Mouse (Mus musculus) thymus, postnatal 4 days (tissue): ENCODE measurements around the gene Fgfr2.

Source experiments
- DNase-seq: peaks from one replicate; pipeline ENCODE4 v3.0.0; 2021

Gene Fgfr2

GRCm38 (mm10) chr7:130837941-130838657 is 2285.1 kb downstream of the Fgfr2 start:
- DNase-seq: no peak

DNA sequence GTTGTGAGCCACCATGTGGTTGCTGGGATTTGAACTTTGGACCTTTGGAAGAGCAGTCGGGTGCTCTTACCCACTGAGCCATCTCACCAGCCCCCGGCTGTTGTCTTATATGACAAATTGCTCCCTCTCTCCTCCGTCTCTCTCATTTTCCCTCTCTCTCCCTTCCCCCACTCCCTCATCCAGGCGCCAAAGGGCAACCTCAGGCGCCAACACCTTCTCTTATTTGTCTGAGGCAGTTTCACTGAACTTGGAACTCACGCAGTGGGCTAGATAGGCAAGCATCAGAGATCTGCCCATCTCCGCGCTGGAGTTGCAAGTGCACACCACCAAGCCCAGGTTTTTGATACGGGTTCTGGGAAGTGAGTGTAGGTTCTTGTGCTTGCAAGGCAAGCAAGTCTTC is 2287.1 kb downstream of the Fgfr2 start:
- DNase-seq: no peak

DNA sequence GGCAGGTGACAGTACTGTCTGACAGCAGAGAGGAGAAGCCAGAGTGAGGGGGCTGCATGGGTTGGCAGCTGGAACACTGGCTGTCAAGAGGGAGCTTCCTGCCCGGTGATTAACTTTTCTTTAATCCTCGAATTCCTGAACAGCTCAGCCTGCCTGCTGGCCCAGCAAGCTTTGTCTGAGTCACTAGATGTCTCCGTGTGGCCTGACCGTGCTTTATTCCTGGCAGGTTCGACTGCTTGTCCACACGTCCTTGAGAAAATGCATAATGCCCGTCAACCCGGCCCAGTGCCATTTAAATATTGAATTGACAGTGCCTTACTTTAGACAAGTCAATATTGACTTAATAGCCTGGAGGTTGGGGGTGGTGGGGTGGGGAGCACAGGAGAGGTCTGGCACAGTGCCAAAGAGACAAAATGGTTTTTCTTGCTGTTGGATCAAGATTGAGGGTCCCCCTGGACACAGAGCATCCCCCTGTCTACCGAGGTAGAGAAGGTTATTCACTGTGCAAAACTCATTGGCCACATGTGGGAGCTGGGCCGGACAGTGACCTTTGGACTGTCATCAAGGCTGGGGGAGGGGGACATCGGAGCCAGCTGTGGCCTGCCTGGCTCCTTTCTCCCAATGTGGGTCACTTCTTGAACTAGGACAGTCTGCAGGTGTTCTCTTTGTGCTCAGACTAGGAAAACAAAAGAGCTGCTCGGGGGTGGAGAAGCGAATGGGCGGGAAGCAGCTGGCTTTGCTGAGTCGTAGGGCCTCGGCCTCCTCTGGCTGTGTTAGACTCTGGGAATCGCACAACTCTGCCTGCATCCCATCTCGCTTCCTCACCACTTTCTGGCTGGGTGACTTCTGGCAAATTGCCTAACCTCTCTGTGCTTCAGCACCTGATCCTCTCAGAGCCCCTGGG is 2287.9 kb downstream of the Fgfr2 start:
- DNase-seq: no peak

- peak; percentile 72 for DNase-seq
These were observed 2288.9 kb downstream of the Fgfr2 start for GRCm38 (mm10) chr7:130834299-130834698.

GRCm38 (mm10) chr7:130831586-130831985 is 2291.6 kb downstream of the Fgfr2 start:
- no peak for DNase-seq

DNA sequence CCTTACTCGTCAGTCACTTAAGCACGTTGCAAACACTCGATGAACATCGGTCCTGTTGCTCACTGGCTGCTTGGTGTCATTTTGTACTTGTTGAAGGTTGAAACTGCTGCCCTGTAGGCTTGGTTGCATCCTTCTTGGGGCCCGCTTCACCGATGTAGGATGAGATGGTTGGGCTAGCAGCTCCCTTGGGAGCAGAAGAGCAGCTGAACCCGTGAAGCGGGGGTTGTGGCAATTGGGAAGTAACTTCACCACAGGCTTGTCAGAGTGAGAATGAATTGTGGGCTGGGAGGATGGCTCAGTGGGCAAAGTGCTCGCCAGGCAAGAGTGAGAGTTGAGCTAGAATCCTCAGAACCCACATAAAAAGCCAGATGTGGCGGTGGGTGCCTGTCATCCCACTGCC is 2294.7 kb downstream of the Fgfr2 start:
- peak; percentile 28 for DNase-seq

DNA sequence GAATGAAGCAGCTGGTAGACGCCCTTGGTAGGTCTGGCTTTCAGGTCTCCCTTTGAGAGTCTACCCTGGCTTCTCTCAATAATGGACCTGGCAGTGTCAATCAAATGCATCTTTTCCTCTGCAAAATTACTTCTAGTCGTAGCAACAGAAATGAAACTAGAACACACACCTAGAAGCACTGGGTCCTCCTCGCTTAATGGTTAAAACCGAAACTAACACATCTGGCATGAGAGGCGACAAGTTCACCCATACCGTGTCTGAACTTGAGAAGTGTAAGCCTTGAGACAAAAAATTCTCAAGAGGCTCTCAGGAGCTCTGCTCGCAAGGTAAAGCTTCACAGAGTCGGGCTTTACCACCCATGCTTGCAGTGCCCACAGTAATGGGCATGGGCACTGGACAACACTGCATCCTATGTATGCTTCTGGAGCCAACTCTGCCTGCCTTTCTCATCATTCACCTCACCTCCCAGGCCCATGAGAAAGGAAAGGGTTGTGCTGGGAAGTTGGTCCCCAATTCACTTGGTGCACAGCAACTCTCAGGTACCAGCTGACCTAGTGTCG is 2295.2 kb downstream of the Fgfr2 start:
- no peak for DNase-seq

DNA sequence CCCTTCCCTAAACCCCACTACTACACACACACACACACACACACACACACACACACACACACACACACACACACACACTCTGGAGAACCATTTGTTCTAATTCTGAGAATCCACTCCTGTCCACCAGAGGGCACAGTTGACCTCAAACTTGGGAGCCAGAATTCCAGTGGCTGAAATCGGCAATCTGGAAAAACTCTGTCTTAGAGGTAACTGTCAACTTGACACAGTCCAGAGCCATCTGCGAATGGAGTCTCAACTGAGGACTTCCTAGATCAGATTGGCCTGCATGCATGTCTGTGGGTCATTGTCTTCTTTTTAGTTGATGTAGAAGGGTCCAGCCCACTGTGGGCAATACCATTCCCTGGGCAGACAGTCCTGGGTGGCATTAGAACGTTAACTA is 2295.7 kb downstream of the Fgfr2 start:
- peak; percentile 29 for DNase-seq

GRCm38 (mm10) chr7:130826343-130826742 is 2296.8 kb downstream of the Fgfr2 start:
- DNase-seq: no peak

DNA sequence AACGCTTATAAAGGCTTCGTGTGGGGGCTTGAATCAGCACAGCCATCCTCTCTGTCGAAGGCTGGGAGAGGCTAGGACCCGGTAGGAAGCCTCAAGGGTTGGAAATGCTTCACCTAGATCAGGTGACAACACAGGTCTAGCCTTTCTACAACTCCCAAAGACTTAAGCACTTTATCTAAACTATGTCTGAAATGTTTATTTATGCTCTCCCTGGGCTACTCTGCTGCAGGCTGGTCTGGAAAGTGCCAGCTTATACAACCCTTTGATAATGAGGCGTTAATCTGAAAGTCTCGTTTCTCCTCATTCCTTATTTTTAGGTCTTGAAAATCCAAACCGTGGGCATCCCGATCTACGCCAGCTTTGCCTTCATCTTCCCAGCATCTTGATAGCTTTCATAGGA is 2299.2 kb downstream of the Fgfr2 start:
- no peak for DNase-seq

DNA sequence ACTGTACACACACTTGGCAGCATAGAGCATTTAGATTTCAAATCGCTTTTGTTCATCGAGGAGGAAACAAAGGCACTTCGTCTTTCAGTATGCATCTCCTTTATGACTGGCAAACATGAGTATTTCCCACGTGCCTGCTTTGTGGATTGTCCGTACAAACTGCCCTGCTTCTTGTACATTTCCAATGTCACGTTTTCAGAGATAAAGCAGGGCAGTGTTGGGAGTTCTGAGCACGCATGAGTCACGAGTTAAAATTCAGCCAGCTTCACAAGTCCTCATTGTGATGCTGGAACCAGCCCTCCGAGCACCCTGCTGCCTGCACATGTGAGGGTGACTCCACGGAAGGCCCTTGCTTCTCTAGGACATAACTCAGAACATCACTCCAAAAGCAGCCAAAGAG is 2303.5 kb downstream of the Fgfr2 start:
- no peak for DNase-seq

- no peak for DNase-seq
These were observed 2304.3 kb downstream of the Fgfr2 start for GRCm38 (mm10) chr7:130818813-130819212.

GRCm38 (mm10) chr7:130816243-130816642 is 2306.9 kb downstream of the Fgfr2 start:
- no peak for DNase-seq

DNA sequence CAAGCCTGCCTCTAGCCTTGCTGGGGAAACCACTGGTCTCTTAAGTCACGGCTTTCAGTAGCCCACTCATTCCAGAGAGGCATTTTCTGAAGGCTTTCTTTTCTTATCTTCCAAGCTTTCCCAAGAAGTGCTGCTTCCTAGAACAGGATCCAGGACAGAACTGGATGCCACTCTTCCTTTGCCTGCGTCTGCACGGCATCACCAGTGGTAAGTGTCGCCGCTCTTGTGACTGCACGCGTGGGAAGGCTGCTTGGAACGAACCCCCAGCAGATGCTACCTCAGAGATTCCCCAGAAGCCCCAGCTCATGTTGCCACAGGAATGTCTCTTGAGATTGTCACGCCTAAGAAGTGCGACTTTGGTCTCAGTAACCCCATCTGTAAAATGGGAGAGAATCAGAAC is 2307.5 kb downstream of the Fgfr2 start:
- DNase-seq: no peak

GRCm38 (mm10) chr7:130812407-130812806 is 2310.7 kb downstream of the Fgfr2 start:
- DNase-seq: no peak

- no peak for DNase-seq
These were observed 2312.9 kb downstream of the Fgfr2 start for GRCm38 (mm10) chr7:130810238-130810637.

DNA sequence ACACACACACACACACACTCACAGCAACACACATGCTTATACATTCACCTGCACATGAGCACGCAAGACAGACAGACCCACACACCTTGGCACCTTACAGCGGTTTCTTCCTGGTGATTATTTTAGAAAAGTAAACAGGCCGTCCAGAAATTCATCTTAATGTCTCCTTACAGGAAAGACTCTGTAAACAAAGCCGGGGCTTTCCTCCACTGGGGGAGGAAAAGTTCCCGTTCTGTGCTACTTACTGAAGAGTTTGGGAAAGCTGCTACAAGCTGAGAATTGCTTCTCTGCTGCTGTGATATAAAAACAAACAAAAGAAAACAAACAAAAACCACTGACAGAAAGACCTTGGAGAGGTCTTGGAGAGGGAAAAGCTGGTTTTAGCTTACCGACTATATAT is 2314.5 kb downstream of the Fgfr2 start:
- no peak for DNase-seq

- no peak for DNase-seq
These were observed 2315.4 kb downstream of the Fgfr2 start for GRCm38 (mm10) chr7:130807749-130808148.

DNA sequence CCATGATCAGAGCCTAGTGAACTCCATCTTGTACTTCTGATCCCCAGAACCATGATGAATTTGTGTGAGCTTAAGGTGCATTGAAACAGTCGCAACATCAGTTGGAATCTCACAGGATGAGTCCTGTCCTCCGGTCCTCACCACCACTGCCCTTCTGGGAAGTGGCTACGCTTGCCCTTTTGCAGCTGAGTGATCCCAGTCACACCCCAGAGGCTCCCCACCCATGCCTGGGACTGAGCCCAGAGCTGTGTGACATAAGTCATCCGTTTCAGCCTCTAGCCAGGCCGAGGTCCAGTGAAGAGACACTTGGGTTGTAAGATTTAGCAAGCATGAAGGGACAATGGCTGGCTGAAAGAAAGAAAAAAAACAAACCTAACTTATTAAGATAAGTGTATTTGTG is 2318.2 kb downstream of the Fgfr2 start:
- DNase-seq: no peak

GRCm38 (mm10) chr7:130803251-130803825 is 2319.8 kb downstream of the Fgfr2 start:
- DNase-seq: no peak

DNA sequence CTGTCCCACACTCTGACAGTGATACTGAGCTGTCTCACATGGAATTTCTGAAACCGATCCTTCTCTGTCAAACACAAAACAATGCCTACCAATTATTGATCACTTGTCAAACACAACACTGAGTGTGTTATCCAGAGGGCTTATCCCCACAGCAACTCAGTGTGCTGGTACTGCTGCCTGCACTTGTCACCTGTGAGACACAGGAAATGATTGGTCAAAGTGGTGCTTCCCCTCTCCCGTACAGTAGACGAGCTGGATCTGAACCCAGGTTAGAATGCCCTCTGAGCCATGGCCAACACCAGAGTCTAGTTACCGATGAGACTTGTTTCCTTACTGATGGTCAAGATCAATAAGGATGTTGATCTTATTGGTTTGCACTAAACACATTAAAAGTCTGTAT is 2321.3 kb downstream of the Fgfr2 start:
- no peak for DNase-seq

DNA sequence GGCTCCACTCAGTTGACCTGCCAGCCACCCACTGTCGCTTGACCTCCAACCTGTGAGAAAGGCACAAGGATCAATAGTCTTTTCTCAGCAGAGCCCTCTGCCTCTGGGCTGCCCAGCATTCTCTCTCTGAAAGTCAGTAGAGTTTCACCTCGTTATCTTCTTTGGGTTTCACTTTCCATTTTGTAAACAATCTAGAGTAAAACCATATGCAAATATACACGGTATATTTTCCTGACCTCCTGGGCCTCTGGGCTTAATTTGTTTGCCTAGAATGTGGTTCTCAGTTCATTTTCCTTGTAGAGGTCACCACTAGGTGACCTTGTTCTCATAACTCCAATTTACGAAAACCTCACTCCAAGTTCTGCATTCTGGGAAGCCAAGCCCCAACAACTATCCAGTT is 2322.5 kb downstream of the Fgfr2 start:
- no peak for DNase-seq

GRCm38 (mm10) chr7:130799418-130799817 is 2323.7 kb downstream of the Fgfr2 start:
- DNase-seq: no peak

DNA sequence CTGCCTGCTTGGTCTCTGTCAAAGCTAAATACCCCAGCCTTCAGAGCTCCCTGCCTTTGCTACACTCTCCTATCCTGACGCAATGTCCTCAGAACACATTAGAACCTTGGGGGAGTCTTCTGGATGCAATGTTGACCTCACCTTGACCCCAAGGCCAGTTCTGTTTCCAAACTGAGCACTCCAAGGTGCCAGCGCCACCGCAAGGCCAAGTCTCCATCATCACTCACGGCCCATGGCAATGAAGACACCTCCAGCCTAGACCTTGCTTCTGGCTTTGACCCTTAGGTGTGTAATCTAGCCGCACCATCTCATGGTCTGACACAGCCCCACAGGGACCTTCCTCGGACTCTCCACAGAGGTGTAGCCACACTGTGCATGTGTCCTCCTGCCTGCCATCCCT is 2325.6 kb downstream of the Fgfr2 start:
- DNase-seq: no peak
